Mouse (Mus musculus): ENCODE data around the gene Blvrb. TPM values are rescaled to one million over a fixed set of nuclear protein-coding genes. Genes with fewer than 3 reads are reported as not detected.
A peak's percentile ranks its signal among the peaks of the same experiment; 100 is the strongest.

The Blvrb gene
- polyA plus RNA-seq, 1 experiment = 25.2 TPM

GRCm38 (mm10) chr7:27471390-27472120 lies 23.8 kb downstream of the Blvrb start:
- Histone ChIP-seq H3K27me3 (ENCODE audit: control insufficient read depth, insufficient read depth, low read length) (no peaks in the 10 kb centered on the region), H3K4me3 (replicated peaks; ENCODE audit: insufficient read depth, low read depth, low read length) (no peak overlapping the region), H3K27ac (ENCODE audit: insufficient read depth, low read length) (no peak overlapping the region), H3K4me1 (ENCODE audit: control insufficient read depth, insufficient read depth, low read length) (peaks cover 5% of the 10 kb centered on the region; the same call in 1 of the 2 replicates)
- WGBS = 92% methylated on average over 11 of the region's 11 CpGs
- TF ChIP-seq CTCF (IDR thresholded peaks at IDR 0.05; ENCODE audit: borderline replicate concordance, insufficient read depth, low read depth, low read length) = no peak
- no peak for TF ChIP-seq POLR2A (IDR thresholded peaks at IDR 0.05; ENCODE audit: borderline replicate concordance, insufficient read depth, low read length)
- DNase-seq = no peak

- TF ChIP-seq POLR2A (IDR thresholded peaks at IDR 0.05; ENCODE audit: borderline replicate concordance, insufficient read depth, low read length) (no peak), CTCF (IDR thresholded peaks at IDR 0.05; ENCODE audit: borderline replicate concordance, insufficient read depth, low read depth, low read length) (no peak)
- no peak overlapping the region for H3K27ac ChIP-seq (ENCODE audit: insufficient read depth, low read length)
Measured at GRCm38 (mm10) chr7:27472596-27472995, 24.8 kb downstream of the Blvrb start.

GRCm38 (mm10) chr7:27473156-27473834 lies 25.5 kb downstream of the Blvrb start, which contains the start of gene Sertad3:
Sertad3 (plus strand) TSS chr7:27473768.
- under 1% methylated on average over 36 of the region's 36 CpGs for WGBS
- Histone ChIP-seq H3K4me3 (replicated peaks; ENCODE audit: insufficient read depth, low read depth, low read length) (peak within 1 kb of the TSS; percentile 96), H3K4me1 (ENCODE audit: control insufficient read depth, insufficient read depth, low read length) (no peaks in the 10 kb centered on the region; the same call in 1 of the 2 replicates), H3K27ac (ENCODE audit: insufficient read depth, low read length) (peak within 1 kb of the TSS; percentile 85), H3K27me3 (ENCODE audit: control insufficient read depth, insufficient read depth, low read length) (no peaks in the 10 kb centered on the region)
- peak; percentile 99 to 100 for DNase-seq
- TF ChIP-seq POLR2A (IDR thresholded peaks at IDR 0.05; ENCODE audit: borderline replicate concordance, insufficient read depth, low read length) (peak; percentile 50; the same call in 1 of the 2 replicates), CTCF (IDR thresholded peaks at IDR 0.05; ENCODE audit: borderline replicate concordance, insufficient read depth, low read depth, low read length) (no peak)

More at GRCm38 (mm10) chr7:27472596-27472995, 24.8 kb downstream of the Blvrb start:
- DNase-seq = peak in 1 of 2 experiments; percentile 24
- peaks cover 3% of the 10 kb centered on the region; the same call in 1 of the 2 replicates for H3K4me1 ChIP-seq (ENCODE audit: control insufficient read depth, insufficient read depth, low read length)
- no peaks in the 10 kb centered on the region for H3K27me3 ChIP-seq (ENCODE audit: control insufficient read depth, insufficient read depth, low read length)
- H3K4me3 ChIP-seq (replicated peaks; ENCODE audit: insufficient read depth, low read depth, low read length) = no peak overlapping the region
- WGBS = 29% methylated on average over 7 of the region's 7 CpGs

GRCm38 (mm10) chr7:27473835-27474489 lies 26.2 kb downstream of the Blvrb start:
- H3K4me1 ChIP-seq (ENCODE audit: control insufficient read depth, insufficient read depth, low read length) = no peaks in the 10 kb centered on the region; the same call in 1 of the 2 replicates
- H3K27me3 ChIP-seq (ENCODE audit: control insufficient read depth, insufficient read depth, low read length) = no peaks in the 10 kb centered on the region
- TF ChIP-seq CTCF (IDR thresholded peaks at IDR 0.05; ENCODE audit: borderline replicate concordance, insufficient read depth, low read depth, low read length) (no peak), POLR2A (IDR thresholded peaks at IDR 0.05; ENCODE audit: borderline replicate concordance, insufficient read depth, low read length) (no peak)
- under 1% methylated on average over 34 of the region's 34 CpGs for WGBS
- H3K4me3 ChIP-seq (replicated peaks; ENCODE audit: insufficient read depth, low read depth, low read length) = peak overlapping the region; percentile 96
- no peak for DNase-seq
- peak overlapping the region; percentile 47 for H3K27ac ChIP-seq (ENCODE audit: insufficient read depth, low read length)

- Histone ChIP-seq H3K27me3 (ENCODE audit: control insufficient read depth, insufficient read depth, low read length) (no peaks in the 10 kb centered on the region), H3K4me3 (replicated peaks; ENCODE audit: insufficient read depth, low read depth, low read length) (peak overlapping the region; percentile 96), H3K27ac (ENCODE audit: insufficient read depth, low read length) (peak overlapping the region; percentile 47; the same call in 1 of the 2 replicates), H3K4me1 (ENCODE audit: control insufficient read depth, insufficient read depth, low read length) (no peaks in the 10 kb centered on the region; the same call in 1 of the 2 replicates)
- 1% methylated on average over 23 of the region's 23 CpGs for WGBS
- DNase-seq = peak; percentile 96 to 99
- peak; percentile 72; the same call in 1 of the 2 replicates for TF ChIP-seq CTCF (IDR thresholded peaks at IDR 0.05; ENCODE audit: borderline replicate concordance, insufficient read depth, low read depth, low read length)
- 0 out of 2 replicates have a peak, but pooled peaks have one; percentile 24 for TF ChIP-seq POLR2A (IDR thresholded peaks at IDR 0.05; ENCODE audit: borderline replicate concordance, insufficient read depth, low read length)
Measured at GRCm38 (mm10) chr7:27474490-27474954, 26.7 kb downstream of the Blvrb start.

GRCm38 (mm10) chr7:27475596-27475995 lies 27.8 kb downstream of the Blvrb start:
- H3K4me3 ChIP-seq (replicated peaks; ENCODE audit: insufficient read depth, low read depth, low read length) = no peak overlapping the region
- no peaks in the 10 kb centered on the region for H3K27me3 ChIP-seq (ENCODE audit: control insufficient read depth, insufficient read depth, low read length)
- WGBS = 92% methylated on average over 2 of the region's 2 CpGs
- TF ChIP-seq POLR2A (IDR thresholded peaks at IDR 0.05; ENCODE audit: borderline replicate concordance, insufficient read depth, low read length) = no peak
- TF ChIP-seq CTCF (IDR thresholded peaks at IDR 0.05; ENCODE audit: borderline replicate concordance, insufficient read depth, low read depth, low read length) = no peak
- H3K4me1 ChIP-seq (ENCODE audit: control insufficient read depth, insufficient read depth, low read length) = no peaks in the 10 kb centered on the region; the same call in 1 of the 2 replicates
- no peak overlapping the region; the same call in 1 of the 2 replicates for H3K27ac ChIP-seq (ENCODE audit: insufficient read depth, low read length)
- DNase-seq = no peak

GRCm38 (mm10) chr7:27476098-27476635 lies 28.4 kb downstream of the Blvrb start:
- 84% methylated on average over 14 of the region's 14 CpGs for WGBS
- no peak for TF ChIP-seq POLR2A (IDR thresholded peaks at IDR 0.05; ENCODE audit: borderline replicate concordance, insufficient read depth, low read length)
- TF ChIP-seq CTCF (IDR thresholded peaks at IDR 0.05; ENCODE audit: borderline replicate concordance, insufficient read depth, low read depth, low read length) = no peak
- Histone ChIP-seq H3K27me3 (ENCODE audit: control insufficient read depth, insufficient read depth, low read length) (no peaks in the 10 kb centered on the region), H3K4me3 (replicated peaks; ENCODE audit: insufficient read depth, low read depth, low read length) (no peak overlapping the region), H3K4me1 (ENCODE audit: control insufficient read depth, insufficient read depth, low read length) (no peaks in the 10 kb centered on the region; the same call in 1 of the 2 replicates), H3K27ac (ENCODE audit: insufficient read depth, low read length) (no peak overlapping the region)
- DNase-seq = no peak

All from cerebellum, adult 2 months (tissue).